Mouse (Mus musculus): ENCODE results near the gene Sla2.

Gene Sla2

DNA sequence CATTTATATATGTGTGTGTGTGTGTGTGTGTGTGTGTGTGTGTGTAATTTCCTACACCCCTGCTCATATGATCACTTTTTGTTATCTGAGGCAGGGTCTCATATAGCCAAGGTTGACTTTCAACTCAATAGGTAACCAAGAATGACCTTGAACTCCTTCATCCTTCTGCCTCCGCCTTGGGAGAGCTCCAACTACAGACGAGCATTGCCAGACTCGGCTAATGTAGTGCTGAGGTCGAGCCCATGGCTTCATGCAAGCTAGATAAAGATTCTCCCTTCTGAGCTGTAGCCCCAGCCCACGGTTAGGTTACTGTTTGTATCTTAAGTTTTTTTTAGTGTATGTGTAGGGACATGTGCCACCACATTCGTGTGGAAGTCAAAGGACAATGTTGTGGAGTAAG lies 14.9 kb upstream of the Sla2 start:
- no peak for DNase-seq (ENCODE audit: low read depth)

- DNase-seq (ENCODE audit: low read depth) = no peak
Observed at GRCm38 (mm10) chr2:156901344-156901743, 14.4 kb upstream of the Sla2 start.

GRCm38 (mm10) chr2:156899184-156899583 lies 12.2 kb upstream of the Sla2 start:
- no peak for DNase-seq (ENCODE audit: low read depth)

DNA sequence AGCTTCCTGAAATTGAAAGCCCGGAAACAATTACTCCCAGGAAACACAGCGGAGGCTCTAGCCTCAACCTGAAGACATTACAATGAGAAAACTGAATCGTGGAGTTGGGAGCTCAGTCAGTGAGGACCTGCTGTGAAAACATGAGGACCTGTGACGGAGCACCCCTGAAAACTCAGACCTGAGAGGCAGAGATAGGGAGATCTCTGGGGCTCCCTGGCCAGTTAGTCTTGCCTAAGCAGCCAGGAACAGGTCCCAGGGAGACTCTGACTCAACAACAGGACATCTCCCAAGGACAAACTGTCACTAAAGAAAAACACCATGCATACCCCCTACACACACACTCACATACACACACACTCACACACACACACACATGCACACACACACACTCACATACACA lies 11.4 kb upstream of the Sla2 start:
- DNase-seq (ENCODE audit: low read depth) = no peak

- DNase-seq (ENCODE audit: low read depth) = no peak
Observed at GRCm38 (mm10) chr2:156897034-156897433, 10.0 kb upstream of the Sla2 start.

DNA sequence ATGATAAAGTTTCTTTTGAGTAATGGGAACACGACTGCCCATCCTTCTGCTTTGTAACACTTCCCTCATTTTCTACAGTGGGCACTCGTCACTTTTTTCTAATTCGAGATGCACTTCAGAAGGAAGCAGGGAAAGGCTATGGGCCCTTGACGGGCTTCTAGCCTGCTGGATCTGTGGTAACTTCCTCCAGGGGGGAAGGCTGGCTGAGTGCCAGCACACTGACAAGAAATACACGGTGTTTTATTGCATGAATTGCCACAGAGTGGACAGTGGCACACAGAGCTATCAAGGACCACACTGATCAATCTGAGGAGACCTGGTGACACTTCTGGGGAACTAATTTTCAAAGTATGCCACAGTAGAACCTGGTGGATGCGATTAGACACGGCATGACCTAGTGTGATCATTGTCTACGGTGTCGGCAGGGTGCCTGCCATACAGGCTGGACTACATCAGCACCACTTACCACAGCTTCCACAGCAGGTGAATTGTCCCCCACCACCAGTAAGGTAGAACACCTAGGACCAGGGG lies 9.5 kb upstream of the Sla2 start:
- no peak for DNase-seq (ENCODE audit: low read depth)

DNA sequence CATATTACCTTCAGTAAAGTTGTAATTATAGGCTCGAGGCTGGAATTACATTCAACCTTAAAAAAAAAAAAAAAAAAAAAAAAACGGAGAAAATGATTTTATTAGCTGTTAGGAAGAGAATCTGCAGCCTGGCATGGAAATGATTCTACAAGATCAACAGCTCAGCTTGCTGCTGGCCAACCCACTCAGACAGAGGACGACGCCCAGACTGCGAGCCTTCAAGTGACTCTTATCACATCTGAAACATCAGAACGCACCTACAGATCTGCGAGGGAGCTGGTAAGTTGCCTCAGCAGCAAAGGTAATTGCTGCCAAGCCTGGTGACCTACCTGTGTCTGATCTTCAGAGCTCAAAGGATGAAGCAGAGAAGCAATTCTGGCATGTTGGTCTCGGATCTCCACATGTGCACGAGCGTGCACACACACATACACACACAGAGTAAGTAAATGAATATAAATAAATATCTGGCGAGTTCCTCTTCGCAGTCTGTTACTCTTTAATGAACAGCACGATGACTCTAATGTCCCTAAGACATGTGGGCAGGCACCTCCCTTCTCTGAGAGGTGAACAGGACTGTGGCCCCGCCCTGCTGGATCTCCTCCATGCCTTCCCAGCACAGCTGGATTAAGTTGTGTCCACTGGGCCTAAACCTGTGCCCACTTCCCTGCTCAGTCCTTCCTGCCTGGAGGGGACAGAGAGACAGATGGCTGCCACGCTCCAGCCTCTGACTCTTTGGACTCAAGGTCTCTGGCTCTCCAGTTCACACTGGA lies 7.7 kb upstream of the Sla2 start:
- DNase-seq (ENCODE audit: low read depth) = no peak

DNA sequence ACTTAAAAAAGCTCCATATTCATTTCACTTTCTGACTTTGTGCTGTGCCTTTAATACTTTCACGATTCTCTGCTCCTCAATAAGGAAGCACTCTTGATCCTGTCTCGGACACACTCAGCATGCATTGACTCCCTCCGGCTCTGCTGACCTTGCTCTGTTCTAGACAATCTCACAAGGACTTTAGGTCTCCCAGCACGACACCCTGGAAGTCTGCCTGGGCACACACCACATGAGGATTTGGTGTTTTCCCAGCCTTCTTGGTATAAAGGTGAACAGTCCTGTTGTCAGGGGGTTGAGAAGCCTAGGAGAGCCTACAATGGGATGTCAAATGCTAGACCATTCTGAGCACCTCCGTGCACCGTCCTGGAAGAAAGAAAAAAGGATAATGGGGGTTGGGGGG lies 5.8 kb upstream of the Sla2 start:
- no peak for DNase-seq (ENCODE audit: low read depth)

GRCm38 (mm10) chr2:156892240-156892639 lies 5.2 kb upstream of the Sla2 start:
- DNase-seq (ENCODE audit: low read depth) = no peak

DNA sequence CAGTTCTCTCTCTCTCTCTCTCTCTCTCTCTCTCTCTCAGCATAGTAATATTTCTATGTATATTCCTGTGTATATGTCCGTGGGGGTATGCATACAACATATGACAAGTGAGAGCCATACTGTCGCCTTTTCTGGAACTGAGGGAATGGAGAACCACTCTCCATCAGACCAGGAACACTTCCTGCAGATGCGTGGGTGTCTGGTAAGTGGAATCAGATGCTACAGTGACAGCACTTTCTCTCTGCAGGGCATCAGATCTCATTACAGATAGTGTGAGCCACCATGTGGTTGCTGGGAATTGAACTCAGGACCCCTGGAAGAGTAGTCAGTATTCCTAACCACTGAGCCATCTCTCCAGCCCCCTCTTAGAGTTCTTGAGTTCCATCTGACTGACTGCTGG lies 1.5 kb upstream of the Sla2 start:
- DNase-seq (ENCODE audit: low read depth) = no peak

DNA sequence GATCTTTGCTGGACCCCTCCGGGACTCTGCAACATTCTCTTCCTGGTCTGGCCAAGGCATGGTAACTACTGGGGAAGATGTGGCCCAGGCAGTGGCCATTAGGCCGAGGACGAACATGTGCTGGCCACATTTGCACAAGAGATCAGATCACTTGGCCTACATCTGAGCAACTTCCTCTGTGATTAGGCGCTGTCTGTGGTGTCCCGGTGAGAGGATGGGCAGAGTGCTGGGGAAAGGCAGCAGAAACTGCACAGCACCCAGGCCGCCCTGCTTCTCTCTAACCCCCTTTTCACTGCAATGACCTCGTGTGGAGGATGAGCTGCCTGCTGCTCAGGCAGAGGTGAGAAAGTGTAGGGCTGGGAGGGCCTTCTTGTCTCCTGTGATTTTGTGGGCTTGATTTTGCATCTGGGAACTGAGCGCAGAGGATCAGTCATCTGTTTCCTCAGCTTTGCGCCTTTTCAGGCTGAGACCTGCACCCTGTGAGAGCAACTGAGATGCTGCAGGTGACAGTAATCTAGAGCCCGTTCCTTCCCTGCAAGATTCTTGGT lies 834 bp downstream of the Sla2 start:
- peak; percentile 56 for DNase-seq (ENCODE audit: low read depth)

- peak; percentile 35 for DNase-seq (ENCODE audit: low read depth)
Observed at GRCm38 (mm10) chr2:156885666-156886065, 1.3 kb downstream of the Sla2 start.

DNA sequence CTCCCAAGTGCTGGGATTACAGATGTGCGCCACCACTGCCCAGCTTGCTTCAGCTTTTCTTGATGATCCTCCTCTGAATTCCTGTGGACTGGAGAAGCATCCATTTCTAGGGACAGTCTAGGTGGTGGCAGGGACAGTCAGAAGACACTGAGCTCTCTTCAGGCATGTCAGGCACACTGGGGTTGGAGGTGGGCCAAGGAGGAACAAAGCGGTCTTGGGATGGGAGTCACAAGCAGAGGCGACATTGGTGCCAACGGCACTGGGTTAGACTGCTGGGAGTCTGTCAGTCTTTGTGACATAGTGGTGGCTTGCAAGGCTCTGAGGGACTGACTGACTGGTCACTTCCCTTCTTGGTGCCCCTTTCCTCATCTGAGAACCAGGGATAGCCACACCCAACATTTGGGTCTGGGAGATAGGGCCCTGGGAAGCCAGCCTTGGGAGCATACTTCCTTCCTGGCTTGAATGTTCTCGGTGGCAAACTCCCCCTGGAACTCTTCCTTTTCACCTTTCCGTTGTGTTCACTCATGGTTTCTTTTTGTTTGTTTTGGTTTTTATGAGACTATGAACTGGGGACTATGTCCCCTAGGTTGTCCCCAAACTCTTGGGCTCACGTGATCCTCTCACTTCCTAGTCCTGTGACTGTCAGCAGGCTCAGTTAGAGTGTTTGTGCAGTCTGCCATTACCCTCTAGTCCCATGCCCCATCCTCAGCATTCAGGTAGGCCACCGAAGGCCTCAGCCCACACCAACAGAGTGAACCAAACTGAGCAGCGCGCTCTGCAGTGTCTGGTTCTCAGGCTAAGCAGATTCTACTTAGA lies 2.4 kb downstream of the Sla2 start:
- peak; percentile 38 for DNase-seq (ENCODE audit: low read depth)

GRCm38 (mm10) chr2:156882431-156883001 lies 4.5 kb downstream of the Sla2 start:
- peak; percentile 84 for DNase-seq (ENCODE audit: low read depth)

DNA sequence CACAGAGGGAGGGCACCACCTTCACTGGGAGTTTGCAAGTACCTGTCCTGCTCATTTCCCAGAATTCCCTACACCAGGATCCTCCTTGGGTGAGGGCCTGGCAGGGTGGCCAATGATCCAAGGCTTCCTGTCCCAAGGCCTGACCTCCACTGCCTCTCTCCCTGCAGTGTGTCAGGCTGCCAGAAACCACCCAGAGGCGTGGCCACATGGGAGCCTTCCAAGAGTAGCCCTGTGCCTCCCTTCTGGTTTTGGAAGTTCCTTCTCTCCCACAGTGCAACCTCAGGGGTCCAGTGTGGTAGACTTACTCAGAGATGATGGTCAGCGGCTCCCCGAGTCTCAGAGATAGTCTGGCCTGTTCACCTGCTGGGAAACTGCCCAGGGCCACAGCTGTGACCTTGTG lies 7.5 kb downstream of the Sla2 start:
- DNase-seq (ENCODE audit: low read depth) = no peak

DNA sequence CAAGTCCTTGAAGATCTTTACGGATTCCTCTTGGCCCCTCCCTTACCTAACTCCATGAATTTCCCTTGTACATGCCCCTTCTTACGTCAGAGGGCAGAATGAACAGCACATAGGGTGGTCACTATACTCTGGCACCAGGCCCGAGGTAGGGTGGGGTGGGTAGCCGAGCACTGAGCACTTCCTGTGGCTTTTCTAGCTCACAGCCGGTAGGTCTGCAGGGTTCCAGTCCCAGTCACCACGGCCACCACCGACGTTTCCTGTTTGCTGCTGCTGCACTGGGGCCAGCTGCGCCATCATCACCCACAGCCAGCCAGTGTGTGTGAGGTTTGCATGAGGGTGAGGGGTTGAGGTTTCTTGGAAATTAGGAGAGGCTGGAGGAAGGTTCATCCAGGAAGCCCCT lies 9.3 kb downstream of the Sla2 start:
- DNase-seq (ENCODE audit: low read depth) = peak; percentile 85

- DNase-seq (ENCODE audit: low read depth) = no peak
Observed at GRCm38 (mm10) chr2:156874760-156875510, 12.1 kb downstream of the Sla2 start.

- DNase-seq (ENCODE audit: low read depth) = no peak
Observed at GRCm38 (mm10) chr2:156874047-156874759, 12.8 kb downstream of the Sla2 start.

DNA sequence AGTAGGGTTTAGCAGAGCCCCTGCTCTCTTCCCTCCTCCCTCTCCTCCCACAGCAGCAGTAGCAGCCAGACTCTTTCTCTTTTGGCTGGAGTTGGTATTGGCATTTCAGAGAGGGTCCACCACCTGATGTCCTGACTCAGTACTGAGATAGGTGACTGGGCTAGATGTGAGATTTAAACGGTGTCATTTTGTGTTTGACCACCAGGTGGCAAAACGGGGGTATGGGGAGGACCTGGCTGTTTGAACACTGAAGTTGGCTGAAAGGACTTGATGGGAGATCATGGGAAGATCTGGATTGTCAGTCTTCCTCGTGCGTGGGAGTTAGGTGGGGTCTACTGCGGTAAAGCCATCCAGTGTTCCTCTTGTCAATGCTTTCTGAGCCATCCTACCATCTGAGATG lies 13.4 kb downstream of the Sla2 start:
- peak; percentile 91 for DNase-seq (ENCODE audit: low read depth)

- no peak for DNase-seq (ENCODE audit: low read depth)
Observed at GRCm38 (mm10) chr2:156870519-156870918, 16.5 kb downstream of the Sla2 start.

DNA sequence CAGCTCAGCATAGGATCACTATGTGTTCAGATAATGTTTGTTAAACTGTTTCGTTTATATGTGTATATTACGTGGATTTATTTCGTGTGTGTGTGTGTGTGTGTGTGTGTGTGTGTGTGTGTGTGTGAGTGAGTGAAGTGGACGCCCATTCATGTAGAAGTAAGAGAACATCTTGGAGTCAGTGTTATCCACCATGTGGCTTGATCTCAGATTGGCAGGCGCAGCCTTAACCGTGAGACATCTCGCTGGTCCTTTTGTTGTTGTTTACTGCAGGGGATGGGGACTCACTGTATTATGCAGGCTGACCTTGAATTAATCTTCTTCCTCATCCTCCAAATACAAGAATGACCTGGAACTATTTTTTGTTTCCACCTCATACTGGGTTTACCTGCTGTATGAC lies 17.4 kb downstream of the Sla2 start:
- no peak for DNase-seq (ENCODE audit: low read depth)

Data from induced T-regulatory cell, adult 2 months (primary cell).